In genomic region chr11:96140726-96141175, GRCm38 (mm10) we compare ENCODE assay signal across 15 mouse cellular contexts. TPM values are rescaled to one million over a fixed set of nuclear protein-coding genes. Genes with fewer than 3 reads are reported as not detected.
DNase-seq lines count a peak whose midpoint lies in the region; ATAC-seq and TF ChIP-seq lines count a peak whose summit lies in the region.
"Had no signal": no experiment of that assay in that cellular context is flagged by ENCODE, and none has a peak within 500 bp of the region (broad histone marks: within the 10 kb centered on the region; RNA-seq: fewer than 3 reads in every experiment).

No protein-coding gene starts in this region.

- H3K4me2 ChIP-seq in neural tube, embryonic 13.5 days = no peak overlapping the region
- H3K4me2 ChIP-seq in neural tube, embryonic 15.5 days = no peak overlapping the region
- H3K4me2 ChIP-seq in intestine, postnatal 0 days (replicated peaks; ENCODE audit: low read depth) = peak overlapping the region; percentile 21
- H3K4me2 ChIP-seq in stomach, postnatal 0 days (replicated peaks; ENCODE audit: low read depth) = no peak overlapping the region

- peaks cover 12% of the 10 kb centered on the region for H3K4me1 ChIP-seq in neural tube, embryonic 13.5 days (replicated peaks)
- peaks cover 3% of the 10 kb centered on the region; the same call in 1 of the 2 replicates for H3K4me1 ChIP-seq in neural tube, embryonic 15.5 days
- H3K4me1 ChIP-seq in intestine, postnatal 0 days (replicated peaks; ENCODE audit: control insufficient read depth, insufficient read depth, low read length) = no peaks in the 10 kb centered on the region; the same call in 1 of the 2 replicates
- H3K4me1 ChIP-seq in stomach, postnatal 0 days (replicated peaks; ENCODE audit: control insufficient read depth, insufficient read depth) = no peaks in the 10 kb centered on the region

- H3K36me3 ChIP-seq in neural tube, embryonic 13.5 days = no peaks in the 10 kb centered on the region
- no peaks in the 10 kb centered on the region for H3K36me3 ChIP-seq in neural tube, embryonic 15.5 days
- H3K36me3 ChIP-seq in intestine, postnatal 0 days (ENCODE audit: control insufficient read depth, insufficient read depth) = no peaks in the 10 kb centered on the region
- no peaks in the 10 kb centered on the region for H3K36me3 ChIP-seq in stomach, postnatal 0 days (ENCODE audit: control insufficient read depth, insufficient read depth, low read length)

- H3K9me3 ChIP-seq in neural tube, embryonic 13.5 days = no peaks in the 10 kb centered on the region
- H3K9me3 ChIP-seq in neural tube, embryonic 15.5 days (replicated peaks) = no peaks in the 10 kb centered on the region
- no peaks in the 10 kb centered on the region for H3K9me3 ChIP-seq in intestine, postnatal 0 days (ENCODE audit: control insufficient read depth)
- no peaks in the 10 kb centered on the region for H3K9me3 ChIP-seq in stomach, postnatal 0 days (ENCODE audit: control insufficient read depth, low read length)

- 0 out of 2 replicates have a peak overlapping the region, but pooled peaks have one; percentile 28 for H3K27ac ChIP-seq in neural tube, embryonic 13.5 days (replicated peaks)
- H3K27ac ChIP-seq in neural tube, embryonic 15.5 days (replicated peaks) = no peak overlapping the region
- peak overlapping the region; percentile 76 for H3K27ac ChIP-seq in intestine, postnatal 0 days (ENCODE audit: low read depth, low read length)
- H3K27ac ChIP-seq in stomach, postnatal 0 days (replicated peaks) = no peak overlapping the region

- 18% methylated on average over 4 of the region's 4 CpGs for WGBS in neural tube, embryonic 13.5 days
- WGBS in neural tube, embryonic 15.5 days = 14% methylated on average over 4 of the region's 4 CpGs
- 4% methylated on average over 4 of the region's 4 CpGs for WGBS in intestine, postnatal 0 days
- WGBS in large intestine, adult 2 months = 8% methylated on average over 4 of the region's 4 CpGs
- 14% methylated on average over 4 of the region's 4 CpGs for WGBS in stomach, postnatal 0 days

- H3K9ac ChIP-seq in neural tube, embryonic 13.5 days = no peak overlapping the region
- H3K9ac ChIP-seq in neural tube, embryonic 15.5 days (replicated peaks) = no peak overlapping the region
- no peak overlapping the region for H3K9ac ChIP-seq in intestine, postnatal 0 days (ENCODE audit: low read depth, low read length)
- H3K9ac ChIP-seq in stomach, postnatal 0 days (ENCODE audit: low read length) = no peak overlapping the region

- no peak overlapping the region for H3K4me3 ChIP-seq in neural tube, embryonic 13.5 days
- no peak overlapping the region for H3K4me3 ChIP-seq in neural tube, embryonic 15.5 days (replicated peaks)
- H3K4me3 ChIP-seq in intestine, postnatal 0 days (ENCODE audit: low read depth, low read length) = no peak overlapping the region
- H3K4me3 ChIP-seq in stomach, postnatal 0 days (ENCODE audit: low read depth, low read length) = no peak overlapping the region

- TF ChIP-seq CTCF in intestine, postnatal 0 days (IDR thresholded peaks at IDR 0.05; ENCODE audit: low read depth) = no peak
- TF ChIP-seq CTCF in stomach, postnatal 0 days (IDR thresholded peaks at IDR 0.05; ENCODE audit: low read depth) = no peak

- TF ChIP-seq EP300 in stomach, postnatal 0 days (optimal IDR thresholded peaks at IDR 0.05) = no peak

- peak; percentile 84 for DNase-seq in large intestine, adult 2 months (ENCODE audit: low read depth, low spot score)
- peak; percentile 65 for DNase-seq in stomach, postnatal 0 days (ENCODE audit: low spot score)
- no peak for DNase-seq in ovary, postnatal 14 days (ENCODE audit: low spot score)
- no peak for DNase-seq in heart, adult 9 months (ENCODE audit: low spot score in 2 of 2)
- DNase-seq in layer of hippocampus, postnatal 10 days (ENCODE audit: low spot score in 2 of 2) = no peak
- DNase-seq: cerebellum, adult 9-10 months; heart, adult 11 months; layer of hippocampus, postnatal 36 days; lung, adult 2 months had no signal

- peaks cover 8% of the 10 kb centered on the region for H3K27me3 ChIP-seq in neural tube, embryonic 13.5 days
- peaks cover 19% of the 10 kb centered on the region for H3K27me3 ChIP-seq in neural tube, embryonic 15.5 days (replicated peaks)
- peaks cover under 1% of the 10 kb centered on the region for H3K27me3 ChIP-seq in intestine, postnatal 0 days (replicated peaks; ENCODE audit: control insufficient read depth, insufficient read depth, low read length)
- no peaks in the 10 kb centered on the region for H3K27me3 ChIP-seq in stomach, postnatal 0 days (ENCODE audit: control insufficient read depth, insufficient read depth, low read length)

- no peak for ATAC-seq in neural tube, embryonic 13.5 days (ENCODE audit: low read depth)
- ATAC-seq in neural tube, embryonic 15.5 days (ENCODE audit: low FRiP score) = no peak
- ATAC-seq in intestine, postnatal 0 days = peak; percentile 84
- ATAC-seq in stomach, postnatal 0 days (ENCODE audit: low FRiP score, low TSS enrichment) = peak; percentile 80
- ATAC-seq: midbrain, embryonic 16.5 days had no signal

RNA-seq across cellular contexts. Expression of gene Ttll6, which starts 7.2 kb away (rescaled TPM):
- not detected in 2 replicates for polyA plus RNA-seq in neural tube, embryonic 13.5 days (2015; fragmentation: Nextera tagmentation; extraction: Ambion mirVana)
- polyA plus RNA-seq in neural tube, embryonic 15.5 days (2015; fragmentation: Nextera tagmentation; extraction: Ambion mirVana) = 0.23 and 0.46 TPM in 2 replicates
- 0.10 TPM in 1 of 2 replicates, not detected in the other for polyA plus RNA-seq in intestine, postnatal 0 days (2015; fragmentation: Nextera tagmentation; extraction: Ambion mirVana)
- 0.10 TPM in 1 of 2 replicates, not detected in the other for polyA plus RNA-seq in large intestine, adult 2 months (2012; rRNA removed)
- polyA plus RNA-seq in stomach, postnatal 0 days (2015; fragmentation: Nextera tagmentation; extraction: Ambion mirVana) = 0.12 and 0.13 TPM in 2 replicates
- total RNA-seq in layer of hippocampus, postnatal 10 days (2021) = under 1 TPM; 0.42 to 0.55 TPM
- total RNA-seq: adrenal gland, postnatal 4 days; hematopoietic stem cell, adult 5-6 weeks had no signal

RNA-seq across cellular contexts. Expression of gene Calcoco2, which starts 29.0 kb away (rescaled TPM):
- polyA plus RNA-seq in neural tube, embryonic 13.5 days (2015; fragmentation: Nextera tagmentation; extraction: Ambion mirVana) = not detected in 2 replicates
- not detected in 2 replicates for polyA plus RNA-seq in neural tube, embryonic 15.5 days (2015; fragmentation: Nextera tagmentation; extraction: Ambion mirVana)
- not detected in 2 replicates for polyA plus RNA-seq in intestine, postnatal 0 days (2015; fragmentation: Nextera tagmentation; extraction: Ambion mirVana)
- not detected in 2 replicates for polyA plus RNA-seq in large intestine, adult 2 months (2012; rRNA removed)
- not detected in 2 replicates for polyA plus RNA-seq in stomach, postnatal 0 days (2015; fragmentation: Nextera tagmentation; extraction: Ambion mirVana)
- not detected for total RNA-seq in layer of hippocampus, postnatal 10 days (2021)
- total RNA-seq: adrenal gland, postnatal 4 days; hematopoietic stem cell, adult 5-6 weeks; layer of hippocampus, postnatal 36 days had no signal
- polyA plus RNA-seq: midbrain, embryonic 16.5 days had no signal

RNA-seq across cellular contexts. Expression of gene Hoxb13, which starts 53.4 kb away (rescaled TPM):
- polyA plus RNA-seq in neural tube, embryonic 13.5 days (2015; fragmentation: Nextera tagmentation; extraction: Ambion mirVana) = 1.7 TPM in 1 of 2 replicates, not detected in the other
- 0.15 and 1.9 TPM in 2 replicates for polyA plus RNA-seq in neural tube, embryonic 15.5 days (2015; fragmentation: Nextera tagmentation; extraction: Ambion mirVana)
- not detected in 2 replicates for polyA plus RNA-seq in intestine, postnatal 0 days (2015; fragmentation: Nextera tagmentation; extraction: Ambion mirVana)
- 0.27 TPM in 1 of 2 replicates, not detected in the other for polyA plus RNA-seq in large intestine, adult 2 months (2012; rRNA removed)
- polyA plus RNA-seq in stomach, postnatal 0 days (2015; fragmentation: Nextera tagmentation; extraction: Ambion mirVana) = not detected in 2 replicates
- total RNA-seq in layer of hippocampus, postnatal 10 days (2021) = not detected
- total RNA-seq: adrenal gland, postnatal 4 days; hematopoietic stem cell, adult 5-6 weeks; layer of hippocampus, postnatal 36 days had no signal
- polyA plus RNA-seq: lung, adult 2 months; midbrain, embryonic 16.5 days had no signal

Comparison
In these comparisons a context has a peak if more than half of its experiments do, and no peak if none do; other contexts are left out.
1. H3K27ac ChIP-seq: peak in neural tube, embryonic 13.5 days (single experiment) and intestine, postnatal 0 days (single experiment); none in neural tube, embryonic 15.5 days (single experiment) and stomach, postnatal 0 days (single experiment).
2. ATAC-seq: peak in intestine, postnatal 0 days (single experiment) and stomach, postnatal 0 days (single experiment); none in neural tube, embryonic 13.5 days (single experiment) and neural tube, embryonic 15.5 days (single experiment).
3. DNase-seq: peak in large intestine, adult 2 months (single experiment) and stomach, postnatal 0 days (single experiment); none in ovary, postnatal 14 days (single experiment), heart, adult 9 months (0 of 2) and layer of hippocampus, postnatal 10 days (0 of 2).